Mouse (Mus musculus) testis, adult 2 months (tissue): Measurements from ENCODE around the gene Supt3.

Experiments used
- CTCF ChIP-seq: fragments of 200-500 bp; IDR thresholded peaks from 2 replicates; pipeline ENCODE4 v1.5.1; 2012; ENCODE audit warnings: low read depth, mild to moderate bottlenecking, inconsistent platforms, low read length, moderate library complexity; ENCODE audit not compliant: control insufficient read depth, insufficient read depth, insufficient replicate concordance
- POLR2A ChIP-seq: fragments of 200-500 bp; IDR thresholded peaks from 2 replicates; pipeline ENCODE4 v1.6.1; 2012; ENCODE audit warnings: low read depth, mild to moderate bottlenecking, inconsistent platforms, low read length, moderate library complexity; ENCODE audit not compliant: control insufficient read depth

- TF ChIP-seq CTCF (no peak), POLR2A (no peak)
Observed at GRCm38 (mm10) chr17:44728464-44728863, 48.5 kb upstream of the Supt3 start.
